Mouse (Mus musculus) megakaryocyte, embryonic 14.5 days (primary cell): ENCODE measurements around the gene Gm49395.

Source experiments
- FLI1 ChIP-seq: IDR thresholded peaks from 2 replicates; pipeline ENCODE4 v1.6.1; 2012; ENCODE audit warnings: low read length, inconsistent platforms, mixed read lengths
- GATA1 ChIP-seq: IDR thresholded peaks from 3 replicates; pipeline ENCODE4 v1.6.1; 2012; ENCODE audit warnings: mixed read lengths, low read length, inconsistent platforms, borderline replicate concordance

DNA sequence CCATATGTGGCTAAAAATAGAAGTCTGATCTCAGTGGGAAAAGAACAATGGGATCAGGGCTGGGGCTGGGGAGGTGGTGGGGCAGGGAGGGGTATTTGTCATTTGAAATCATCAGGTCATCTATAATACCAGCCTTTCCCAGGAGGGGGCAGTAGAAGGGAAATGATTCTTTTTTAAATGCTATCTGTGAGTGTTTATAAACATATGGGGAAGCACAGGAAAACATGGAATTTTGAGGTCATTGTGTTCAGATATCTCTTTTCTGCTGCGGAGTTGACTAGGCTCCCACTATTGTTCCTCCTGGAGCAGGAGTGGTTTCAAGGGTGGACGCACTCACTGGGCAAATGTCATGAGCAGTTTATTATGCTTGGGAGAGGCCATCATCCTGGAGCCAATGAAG, 114.6 kb downstream of the Gm49395 start:
- TF ChIP-seq FLI1 (no peak), GATA1 (no peak)
